13 mouse cellular contexts compared by ENCODE assay signal in genomic region chr19:18890216-18890615, GRCm38 (mm10).
DNase-seq lines count a peak whose midpoint lies in the region; ATAC-seq and TF ChIP-seq lines count a peak whose summit lies in the region.
"Had no signal": no experiment of that assay in that cellular context is flagged by ENCODE, and none has a peak within 500 bp of the region (broad histone marks: within the 10 kb centered on the region; RNA-seq: fewer than 3 reads in every experiment).

No protein-coding gene starts in this region.

- no peaks in the 10 kb centered on the region for H3K27me3 ChIP-seq in kidney, embryonic 16.5 days (ENCODE audit: insufficient read depth, low read length)
- H3K27me3 ChIP-seq in hindbrain, embryonic 16.5 days (replicated peaks; ENCODE audit: control insufficient read depth, insufficient read depth, low read length) = no peaks in the 10 kb centered on the region
- no peaks in the 10 kb centered on the region for H3K27me3 ChIP-seq in myocyte (ENCODE audit: control insufficient read depth, insufficient read depth, insufficient read length)

- H3K4me1 ChIP-seq in kidney, embryonic 16.5 days (ENCODE audit: insufficient read depth, low read length) = 0 out of 2 replicates have a peak, but pooled peaks cover 7% of the 10 kb centered on the region
- H3K4me1 ChIP-seq in hindbrain, embryonic 16.5 days (ENCODE audit: control insufficient read depth, insufficient read depth, low read depth, low read length) = peaks cover 6% of the 10 kb centered on the region
- H3K4me1 ChIP-seq: embryonic facial prominence, embryonic 12.5 days; megakaryocyte, embryonic 14.5 days had no signal

- no peak overlapping the region for H3K4me2 ChIP-seq in kidney, embryonic 16.5 days (replicated peaks; ENCODE audit: low read depth, low read length)
- H3K4me2 ChIP-seq in hindbrain, embryonic 16.5 days (ENCODE audit: low read length) = no peak overlapping the region
- peak overlapping the region; percentile 28 for H3K4me2 ChIP-seq in myocyte (ENCODE audit: low read depth)
- H3K4me2 ChIP-seq: embryonic facial prominence, embryonic 12.5 days had no signal

- ATAC-seq in kidney, embryonic 16.5 days (ENCODE audit: low FRiP score, low TSS enrichment) = peak; percentile 58; the same call in 1 of the 2 replicates
- ATAC-seq in hindbrain, embryonic 16.5 days = peak; percentile 46; the same call in 1 of the 2 replicates

- peak; percentile 33 for TF ChIP-seq POLR2A in myocyte (IDR thresholded peaks at IDR 0.05; ENCODE audit: insufficient read length, low read depth)

- no peak overlapping the region for H3K27ac ChIP-seq in kidney, embryonic 16.5 days (ENCODE audit: low read length)
- peak overlapping the region; percentile 55; the same call in 1 of the 2 replicates for H3K27ac ChIP-seq in hindbrain, embryonic 16.5 days (ENCODE audit: low read depth, low read length)
- H3K27ac ChIP-seq: embryonic facial prominence, embryonic 12.5 days had no signal

- H3K36me3 ChIP-seq in kidney, embryonic 16.5 days (ENCODE audit: insufficient read depth, low read length) = no peaks in the 10 kb centered on the region
- H3K36me3 ChIP-seq in hindbrain, embryonic 16.5 days (ENCODE audit: control insufficient read depth, insufficient read depth, low read length) = no peaks in the 10 kb centered on the region
- no peaks in the 10 kb centered on the region for H3K36me3 ChIP-seq in myocyte (ENCODE audit: control insufficient read depth, insufficient read depth)
- H3K36me3 ChIP-seq: embryonic facial prominence, embryonic 12.5 days had no signal

- 84% methylated on average over 4 of the region's 4 CpGs for WGBS in kidney, embryonic 16.5 days
- WGBS in hindbrain, embryonic 16.5 days = 68% methylated on average over 4 of the region's 4 CpGs

- no peaks in the 10 kb centered on the region for H3K79me2 ChIP-seq in myocyte (ENCODE audit: control insufficient read depth, insufficient read depth)

- H3ac ChIP-seq in myocyte (ENCODE audit: control insufficient read depth, insufficient read length) = no peak overlapping the region

- no peak overlapping the region for H3K9ac ChIP-seq in kidney, embryonic 16.5 days (replicated peaks; ENCODE audit: low read length)
- H3K9ac ChIP-seq in hindbrain, embryonic 16.5 days (ENCODE audit: low read depth, low read length) = no peak overlapping the region
- H3K9ac ChIP-seq: embryonic facial prominence, embryonic 12.5 days had no signal

- no peak overlapping the region for H3K4me3 ChIP-seq in kidney, embryonic 16.5 days (ENCODE audit: low read length)
- no peak overlapping the region for H3K4me3 ChIP-seq in hindbrain, embryonic 16.5 days (ENCODE audit: low read length)
- H3K4me3 ChIP-seq in myocyte = no peak overlapping the region
- H3K4me3 ChIP-seq: embryonic facial prominence, embryonic 12.5 days; megakaryocyte, embryonic 14.5 days had no signal

- no peak for DNase-seq in kidney, adult 11 months
- peak; percentile 48 for DNase-seq in adipocyte (ENCODE audit: low spot score)
- no peak for DNase-seq in layer of hippocampus, postnatal 10 days (ENCODE audit: low spot score in 2 of 2)
- DNase-seq in left cerebral cortex, adult 18-20 months (ENCODE audit: low spot score in 2 of 2) = no peak
- DNase-seq in lung, adult 18-20 months = no peak
- DNase-seq: cerebellum, adult 18-20 months; gastrocnemius, postnatal 25 days; retina, postnatal 1 day had no signal

- H3K9me3 ChIP-seq in kidney, embryonic 16.5 days (ENCODE audit: low read length) = no peaks in the 10 kb centered on the region
- H3K9me3 ChIP-seq in hindbrain, embryonic 16.5 days (ENCODE audit: control insufficient read depth, low read length) = no peaks in the 10 kb centered on the region
- H3K9me3 ChIP-seq: embryonic facial prominence, embryonic 12.5 days; megakaryocyte, embryonic 14.5 days had no signal

TF ChIP-seq in myocyte, 11 proteins besides CTCF, POLR2A, EP300 and RAD21:
- TF ChIP-seq CEBPB (IDR thresholded peaks at IDR 0.05; ENCODE audit: insufficient read depth, poor library complexity, severe bottlenecking) = peak; percentile 76; the same call in 1 of the 2 replicates
- TF ChIP-seq TCF12 (IDR thresholded peaks at IDR 0.05; ENCODE audit: insufficient read depth, poor library complexity, severe bottlenecking) = no peak
